17 mouse cellular contexts compared by ENCODE assay signal in the genomic region with DNA sequence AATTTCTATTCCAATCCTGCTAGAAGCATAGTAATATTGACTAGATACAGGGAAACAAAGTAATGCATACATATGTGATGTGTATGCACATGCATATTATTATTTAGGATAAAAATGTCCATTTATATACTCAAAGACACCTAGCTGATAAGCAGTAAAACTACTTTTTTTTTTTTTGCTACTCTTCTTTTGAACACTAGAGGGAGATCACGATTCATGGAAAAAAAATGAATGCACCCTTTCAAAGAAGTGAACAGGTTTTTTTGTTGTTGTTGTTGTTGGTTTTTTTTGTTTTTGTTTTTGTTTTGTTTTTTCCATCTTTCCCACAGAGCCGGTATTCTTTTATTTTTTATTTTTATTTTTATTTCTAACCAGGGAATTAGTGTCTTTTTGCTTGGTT.
DNase-seq lines count a peak whose midpoint lies in the region; ATAC-seq and TF ChIP-seq lines count a peak whose summit lies in the region.
"Had no signal": no experiment of that assay in that cellular context is flagged by ENCODE, and none has a peak within 500 bp of the region (broad histone marks: within the 10 kb centered on the region; RNA-seq: fewer than 3 reads in every experiment).

No protein-coding gene starts in this region.

- no peak for ATAC-seq in Patski
- ATAC-seq: inflammation-experienced regulatory T-cells, adult 6 months had no signal

- H3K27me3 ChIP-seq in Patski: peaks cover 13% of the 10 kb centered on the region
- H3K27me3 ChIP-seq: forebrain, embryonic 12.5 days had no signal

- no peak overlapping the region for H3K4me3 ChIP-seq in gastrocnemius, adult 2 months
- no peak overlapping the region for H3K4me3 ChIP-seq in left cerebral cortex, adult 2 months
- H3K4me3 ChIP-seq: forebrain, embryonic 12.5 days; heart, embryonic 10.5 days; midbrain, embryonic 10.5 days had no signal

- no peak overlapping the region for H3K27ac ChIP-seq in gastrocnemius, adult 2 months
- H3K27ac ChIP-seq in left cerebral cortex, adult 2 months: no peak overlapping the region
- H3K27ac ChIP-seq: forebrain, embryonic 12.5 days; heart, embryonic 10.5 days; midbrain, embryonic 10.5 days had no signal

- peak; percentile 59 for TF ChIP-seq CTCF in gastrocnemius, adult 2 months (IDR thresholded peaks at IDR 0.05)
- TF ChIP-seq CTCF in left cerebral cortex, adult 2 months (IDR thresholded peaks at IDR 0.05): peak; percentile 59
- peak; percentile 23 for TF ChIP-seq CTCF in Patski (IDR thresholded peaks at IDR 0.05)

- no peak for DNase-seq in gastrocnemius, adult 2 months
- DNase-seq in gastrocnemius, postnatal 36 days: no peak
- no peak for DNase-seq in left cerebral cortex, adult 2 months (ENCODE audit: extremely low spot score in 1 of 2, low spot score in 2 of 2)
- DNase-seq in left cerebral cortex, postnatal 10 days (ENCODE audit: extremely low spot score in 1 of 2, low spot score in 2 of 2): no peak
- DNase-seq in A20 (ENCODE audit: low read depth, low spot score): peak; percentile 3
- no peak for DNase-seq in Patski (ENCODE audit: low read depth, low spot score)
- no peak for DNase-seq in adrenal gland, postnatal 4 days (ENCODE audit: low spot score in 2 of 2)
- no peak for DNase-seq in adrenal gland, postnatal 36 days
- DNase-seq: cerebellum, adult 8-10 months; kidney, postnatal 10 days; layer of hippocampus, adult 9-11 months; lung, postnatal 14 days; thymus, postnatal 4 days had no signal

- CTCF ChIA-PET in Patski (lab: Charles Lee): no interaction called here

- POLR2A ChIA-PET in Patski (lab: Charles Lee): no interaction called here

- in situ Hi-C loops in Patski (cut with MboI; ENCODE audit: low pct_unique_long_range_greater_than_20kb): loop anchor here (25.0 kb wide), 1 partner anchor 1902 kb away; no protein-coding TSS in a partner anchor

- intact Hi-C loops in gastrocnemius, adult 2 months (cut with DNase I): loop anchor here (2.0 kb wide), 1 partner anchor 444 kb away; no protein-coding TSS in a partner anchor
- intact Hi-C loops in gastrocnemius, postnatal 36 days (cut with DNase I): no loop called here
- intact Hi-C loops in left cerebral cortex, adult 2 months (cut with DNase I): loop anchor here (2.0 to 10.0 kb wide), 2 partner anchors 444 to 1910 kb away; no protein-coding TSS in a partner anchor
- intact Hi-C loops in left cerebral cortex, postnatal 10 days (cut with DNase I): loop anchor here (10.0 kb wide), 1 partner anchor 1910 kb away; no protein-coding TSS in a partner anchor
